Mouse (Mus musculus): ENCODE measurements around the gene Prss16. TPM values are rescaled to one million over a fixed set of nuclear protein-coding genes. Genes with fewer than 3 reads are reported as not detected.

The Prss16 gene
- polyA plus RNA-seq, 1 experiment from 2014 or later = not detected

GRCm38 (mm10) chr13:22033741-22034442 lies 24.4 kb upstream of the Prss16 start:
- Histone ChIP-seq H3K27ac (peak overlapping the region; percentile 92), H3K9ac (peak overlapping the region; percentile 68), H3K4me3 (replicated peaks) (peak overlapping the region; percentile 43), H3K9me3 (no peaks in the 10 kb centered on the region), H3K4me2 (peak overlapping the region; percentile 67), H3K36me3 (replicated peaks) (no peaks in the 10 kb centered on the region), H3K4me1 (peaks cover 24% of the 10 kb centered on the region), H3K27me3 (no peaks in the 10 kb centered on the region)
- ATAC-seq (ENCODE audit: low FRiP score) = no peak
- WGBS = 55% methylated on average over 5 of the region's 5 CpGs

- Histone ChIP-seq H3K4me1 (peaks cover 21% of the 10 kb centered on the region), H3K9ac (no peak overlapping the region), H3K27me3 (no peaks in the 10 kb centered on the region), H3K27ac (no peak overlapping the region), H3K4me2 (no peak overlapping the region), H3K4me3 (replicated peaks) (no peak overlapping the region), H3K9me3 (no peaks in the 10 kb centered on the region), H3K36me3 (replicated peaks) (no peaks in the 10 kb centered on the region)
- 15% methylated on average over 4 of the region's 4 CpGs for WGBS
- ATAC-seq (ENCODE audit: low FRiP score) = no peak
These were observed 21.0 kb upstream of the Prss16 start for GRCm38 (mm10) chr13:22030493-22030892.

GRCm38 (mm10) chr13:22029928-22030327 lies 20.4 kb upstream of the Prss16 start:
- Histone ChIP-seq H3K9ac (no peak overlapping the region), H3K4me3 (replicated peaks) (no peak overlapping the region), H3K9me3 (no peaks in the 10 kb centered on the region), H3K27me3 (no peaks in the 10 kb centered on the region), H3K4me2 (0 out of 2 replicates have a peak overlapping the region, but pooled peaks have one; percentile 53), H3K4me1 (peaks cover 20% of the 10 kb centered on the region), H3K27ac (no peak overlapping the region), H3K36me3 (replicated peaks) (no peaks in the 10 kb centered on the region)
- ATAC-seq (ENCODE audit: low FRiP score) = no peak
- 24% methylated on average over 8 of the region's 8 CpGs for WGBS

GRCm38 (mm10) chr13:22028673-22029460 lies 19.3 kb upstream of the Prss16 start:
- Histone ChIP-seq H3K36me3 (replicated peaks) (no peaks in the 10 kb centered on the region), H3K27ac (peak overlapping the region; percentile 83), H3K9ac (peak overlapping the region; percentile 68), H3K9me3 (no peaks in the 10 kb centered on the region), H3K4me2 (peak overlapping the region; percentile 53), H3K4me1 (peaks cover 12% of the 10 kb centered on the region), H3K27me3 (no peaks in the 10 kb centered on the region), H3K4me3 (replicated peaks) (peak overlapping the region; percentile 50)
- under 1% methylated on average over 40 of the region's 40 CpGs for WGBS
- peak; percentile 67 for ATAC-seq (ENCODE audit: low FRiP score)

GRCm38 (mm10) chr13:22026058-22027031 lies 16.8 kb upstream of the Prss16 start:
- Histone ChIP-seq H3K4me1 (peaks cover 9% of the 10 kb centered on the region; the same call in 1 of the 2 replicates), H3K27ac (peak overlapping the region; percentile 50; the same call in 1 of the 2 replicates), H3K27me3 (no peaks in the 10 kb centered on the region), H3K9ac (peak overlapping the region; percentile 56), H3K4me2 (peak overlapping the region; percentile 59), H3K4me3 (replicated peaks) (peak overlapping the region; percentile 47), H3K36me3 (replicated peaks) (no peaks in the 10 kb centered on the region), H3K9me3 (no peaks in the 10 kb centered on the region)
- peak; percentile 53 for ATAC-seq (ENCODE audit: low FRiP score)
- WGBS = under 1% methylated on average over 35 of the region's 35 CpGs

- Histone ChIP-seq H3K9ac (peak overlapping the region; percentile 49), H3K27me3 (peaks cover 22% of the 10 kb centered on the region), H3K36me3 (replicated peaks) (no peaks in the 10 kb centered on the region), H3K4me1 (peaks cover 9% of the 10 kb centered on the region), H3K4me3 (replicated peaks) (peak overlapping the region; percentile 48), H3K27ac (no peak overlapping the region), H3K9me3 (no peaks in the 10 kb centered on the region), H3K4me2 (peak overlapping the region; percentile 66)
- WGBS = under 1% methylated on average over 9 of the region's 9 CpGs
- peak; percentile 71 for ATAC-seq (ENCODE audit: low FRiP score)
These were observed 12.7 kb upstream of the Prss16 start for GRCm38 (mm10) chr13:22022241-22022640.

- Histone ChIP-seq H3K36me3 (replicated peaks) (no peaks in the 10 kb centered on the region), H3K9me3 (no peaks in the 10 kb centered on the region), H3K4me2 (peak overlapping the region; percentile 66), H3K4me1 (peaks cover 9% of the 10 kb centered on the region), H3K4me3 (replicated peaks) (peak overlapping the region; percentile 48), H3K27me3 (peaks cover 22% of the 10 kb centered on the region), H3K9ac (peak overlapping the region; percentile 49), H3K27ac (no peak overlapping the region)
- ATAC-seq (ENCODE audit: low FRiP score) = no peak
- WGBS = under 1% methylated on average over 11 of the region's 11 CpGs
These were observed 12.0 kb upstream of the Prss16 start for GRCm38 (mm10) chr13:22021581-22021980.

- peak overlapping the region; percentile 5; the same call in 1 of the 2 replicates for H3K9ac ChIP-seq
- no peaks in the 10 kb centered on the region for H3K9me3 ChIP-seq
- ATAC-seq (ENCODE audit: low FRiP score) = peak; percentile 59
- under 1% methylated on average over 8 of the region's 8 CpGs for WGBS
- peak overlapping the region; percentile 66 for H3K4me2 ChIP-seq
- peak overlapping the region; percentile 48 for H3K4me3 ChIP-seq (replicated peaks)
- H3K4me1 ChIP-seq = peaks cover 6% of the 10 kb centered on the region
- H3K27me3 ChIP-seq = peaks cover 27% of the 10 kb centered on the region
- no peaks in the 10 kb centered on the region for H3K36me3 ChIP-seq (replicated peaks)
- H3K27ac ChIP-seq = no peak overlapping the region
These were observed 11.4 kb upstream of the Prss16 start for GRCm38 (mm10) chr13:22020901-22021339.

- ATAC-seq (ENCODE audit: low FRiP score) = no peak
- under 1% methylated on average over 44 of the region's 44 CpGs for WGBS
- Histone ChIP-seq H3K36me3 (replicated peaks) (no peaks in the 10 kb centered on the region), H3K4me2 (peak overlapping the region; percentile 66), H3K9ac (peak overlapping the region; percentile 5; the same call in 1 of the 2 replicates), H3K4me1 (peaks cover 3% of the 10 kb centered on the region; the same call in 1 of the 2 replicates), H3K4me3 (replicated peaks) (peak overlapping the region; percentile 48), H3K9me3 (no peaks in the 10 kb centered on the region), H3K27ac (no peak overlapping the region), H3K27me3 (peaks cover 34% of the 10 kb centered on the region)
These were observed 10.6 kb upstream of the Prss16 start for GRCm38 (mm10) chr13:22019934-22020835.

GRCm38 (mm10) chr13:22015479-22016450 lies 6.2 kb upstream of the Prss16 start:
- 0 out of 2 replicates have a peak overlapping the region, but pooled peaks have one; percentile 19 for H3K4me2 ChIP-seq
- H3K36me3 ChIP-seq (replicated peaks) = no peaks in the 10 kb centered on the region
- H3K9ac ChIP-seq = no peak overlapping the region
- H3K4me3 ChIP-seq (replicated peaks) = no peak overlapping the region; the same call in 1 of the 2 replicates
- H3K27me3 ChIP-seq = peaks cover 66% of the 10 kb centered on the region
- ATAC-seq (ENCODE audit: low FRiP score) = peak; percentile 72
- WGBS = 13% methylated on average over 27 of the region's 27 CpGs
- H3K4me1 ChIP-seq = peaks cover 6% of the 10 kb centered on the region; the same call in 1 of the 2 replicates
- H3K27ac ChIP-seq = no peak overlapping the region
- H3K9me3 ChIP-seq = no peaks in the 10 kb centered on the region

Data from forebrain, embryonic 12.5 days (tissue).